Mouse (Mus musculus): ENCODE measurements at regions not wholly inside any gene's neighbourhood (a gene's known extent, or its start where the extent isn't known, plus 50 kb on each side); places are given as distances from the start of the nearest gene placed in this dataset.

DNA sequence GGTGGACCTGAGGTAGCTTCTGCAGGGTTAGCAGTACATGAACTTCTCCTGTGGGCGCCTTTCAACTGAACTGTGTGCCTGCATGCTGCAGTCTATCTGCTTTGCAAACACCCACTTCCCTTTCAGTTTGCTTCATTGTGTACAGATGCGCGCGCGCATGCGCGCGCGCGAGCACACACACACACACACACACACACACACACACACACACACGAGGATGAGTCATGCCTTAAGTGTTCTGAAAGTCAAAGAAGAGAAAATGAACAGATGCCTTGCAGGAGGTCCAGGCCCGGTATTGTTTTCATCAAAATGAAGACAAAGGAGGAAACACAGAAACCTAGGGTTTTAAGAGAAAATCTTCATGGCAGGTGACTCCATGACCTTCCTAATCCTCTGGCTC, 124.3 kb downstream of the Asb1 start:
- Histone ChIP-seq H3K4me1 (ENCODE audit: control insufficient read depth, insufficient read depth, low read length) (no peaks in the 10 kb centered on the region), H3K9ac (ENCODE audit: low read length) (no peak overlapping the region), H3K4me2 (ENCODE audit: low read depth, low read length) (no peak overlapping the region), H3K9me3 (replicated peaks; ENCODE audit: control insufficient read depth, low read length) (no peaks in the 10 kb centered on the region), H3K4me3 (ENCODE audit: low read length) (no peak overlapping the region), H3K36me3 (ENCODE audit: control insufficient read depth, insufficient read depth) (no peaks in the 10 kb centered on the region), H3K27me3 (ENCODE audit: control insufficient read depth, insufficient read depth, low read length) (no peaks in the 10 kb centered on the region; the same call in 1 of the 2 replicates), H3K27ac (ENCODE audit: low read length) (no peak overlapping the region)
- no peak for ATAC-seq (replicated peaks; ENCODE audit: extremely low read depth, insufficient read depth, low FRiP score)
- WGBS, result 81% methylated on average over 7 of the region's 12 CpGs

DNA sequence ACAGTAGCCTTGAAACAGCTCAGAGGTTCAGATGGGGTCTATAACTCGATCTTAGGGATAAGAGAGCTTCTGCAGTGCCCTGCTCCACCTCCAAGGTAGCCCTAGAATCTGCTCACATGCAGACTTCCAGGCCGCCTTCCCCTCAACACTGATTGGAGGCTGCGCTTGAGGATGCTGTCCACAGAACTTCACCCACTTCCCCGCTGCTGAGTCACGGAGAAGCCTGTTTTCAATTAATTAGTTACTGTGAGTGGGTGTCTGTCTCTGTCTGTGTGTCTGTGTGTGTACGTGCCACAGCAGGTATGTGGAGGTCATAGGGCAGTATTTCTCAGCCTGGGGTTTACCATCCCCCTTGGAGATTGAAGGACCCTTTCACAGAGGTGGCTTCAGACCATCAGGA, 128.2 kb downstream of the Asb1 start:
- no peak overlapping the region for H3K4me3 ChIP-seq (ENCODE audit: low read length)
- H3K9ac ChIP-seq (ENCODE audit: low read length), result no peak overlapping the region
- no peak overlapping the region for H3K4me2 ChIP-seq (ENCODE audit: low read depth, low read length)
- H3K27me3 ChIP-seq (ENCODE audit: control insufficient read depth, insufficient read depth, low read length), result no peaks in the 10 kb centered on the region; the same call in 1 of the 2 replicates
- no peak overlapping the region for H3K27ac ChIP-seq (ENCODE audit: low read length)
- no peaks in the 10 kb centered on the region for H3K9me3 ChIP-seq (replicated peaks; ENCODE audit: control insufficient read depth, low read length)
- no peaks in the 10 kb centered on the region for H3K36me3 ChIP-seq (ENCODE audit: control insufficient read depth, insufficient read depth)
- 63% methylated on average over 6 of the region's 6 CpGs for WGBS
- H3K4me1 ChIP-seq (ENCODE audit: control insufficient read depth, insufficient read depth, low read length), result no peaks in the 10 kb centered on the region
- no peak for ATAC-seq (replicated peaks; ENCODE audit: extremely low read depth, insufficient read depth, low FRiP score)

DNA sequence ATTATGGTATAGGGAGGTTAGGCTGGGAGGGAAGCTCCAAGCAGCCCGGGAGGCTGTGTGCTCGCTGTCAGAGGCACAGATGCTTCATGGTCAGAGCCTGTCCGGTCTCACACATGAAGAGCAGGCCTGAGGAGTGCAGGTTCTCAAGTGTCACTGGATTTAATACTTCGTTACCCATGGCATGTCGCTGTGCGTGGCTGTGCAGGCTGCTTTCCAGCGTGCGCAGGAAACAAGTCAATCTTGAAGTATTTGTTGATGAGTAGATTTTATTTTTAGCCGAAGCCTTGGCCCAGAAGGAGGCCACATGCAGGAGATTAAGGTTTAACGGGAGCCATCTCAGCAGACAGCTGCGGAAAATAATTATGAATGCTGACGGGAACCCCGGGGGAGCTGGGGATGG, 130.3 kb upstream of the Twist2 start:
- Histone ChIP-seq H3K9ac (ENCODE audit: low read length) (no peak overlapping the region), H3K9me3 (replicated peaks; ENCODE audit: control insufficient read depth, low read length) (no peaks in the 10 kb centered on the region), H3K4me3 (ENCODE audit: low read length) (no peak overlapping the region), H3K36me3 (ENCODE audit: control insufficient read depth, insufficient read depth) (no peaks in the 10 kb centered on the region), H3K4me1 (ENCODE audit: control insufficient read depth, insufficient read depth, low read length) (no peaks in the 10 kb centered on the region), H3K27ac (ENCODE audit: low read length) (no peak overlapping the region), H3K4me2 (ENCODE audit: low read depth, low read length) (no peak overlapping the region), H3K27me3 (ENCODE audit: control insufficient read depth, insufficient read depth, low read length) (no peaks in the 10 kb centered on the region; the same call in 1 of the 2 replicates)
- 44% methylated on average over 13 of the region's 13 CpGs for WGBS
- ATAC-seq (replicated peaks; ENCODE audit: extremely low read depth, insufficient read depth, low FRiP score), result no peak

DNA sequence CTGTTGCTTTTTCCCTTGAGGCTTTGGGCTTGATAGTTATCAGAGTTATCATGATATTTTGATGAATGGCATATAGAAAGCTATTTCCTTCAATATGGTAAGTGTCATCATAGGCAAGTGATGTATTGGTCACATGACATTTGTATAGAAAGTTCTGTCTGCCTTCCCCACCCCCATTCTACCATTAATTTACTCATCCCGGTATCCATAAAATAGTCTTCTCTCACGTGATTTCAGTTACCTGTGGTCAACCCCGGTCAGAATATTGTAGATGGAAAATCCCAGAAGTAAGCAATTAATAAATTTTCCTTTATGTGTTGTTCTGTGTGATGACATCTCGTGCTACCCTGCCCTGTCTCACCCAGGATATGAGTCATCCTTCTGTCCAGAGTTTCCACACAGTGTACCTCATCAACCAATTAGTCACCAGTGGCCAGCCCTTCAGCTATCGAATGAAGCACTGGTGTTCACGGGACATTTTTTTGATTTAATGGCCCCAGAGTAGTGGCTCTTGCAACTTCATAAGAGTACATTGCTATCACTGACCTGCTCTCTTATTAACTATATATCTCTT, 127.1 kb upstream of the Twist2 start:
- 80% methylated on average over 6 of the region's 6 CpGs for WGBS
- Histone ChIP-seq H3K9me3 (replicated peaks; ENCODE audit: control insufficient read depth, low read length) (no peaks in the 10 kb centered on the region), H3K4me2 (ENCODE audit: low read depth, low read length) (no peak overlapping the region), H3K4me3 (ENCODE audit: low read length) (no peak overlapping the region), H3K27me3 (ENCODE audit: control insufficient read depth, insufficient read depth, low read length) (no peaks in the 10 kb centered on the region; the same call in 1 of the 2 replicates), H3K27ac (ENCODE audit: low read length) (no peak overlapping the region), H3K4me1 (ENCODE audit: control insufficient read depth, insufficient read depth, low read length) (no peaks in the 10 kb centered on the region), H3K9ac (ENCODE audit: low read length) (no peak overlapping the region), H3K36me3 (ENCODE audit: control insufficient read depth, insufficient read depth) (no peaks in the 10 kb centered on the region)
- no peak for ATAC-seq (replicated peaks; ENCODE audit: extremely low read depth, insufficient read depth, low FRiP score)

DNA sequence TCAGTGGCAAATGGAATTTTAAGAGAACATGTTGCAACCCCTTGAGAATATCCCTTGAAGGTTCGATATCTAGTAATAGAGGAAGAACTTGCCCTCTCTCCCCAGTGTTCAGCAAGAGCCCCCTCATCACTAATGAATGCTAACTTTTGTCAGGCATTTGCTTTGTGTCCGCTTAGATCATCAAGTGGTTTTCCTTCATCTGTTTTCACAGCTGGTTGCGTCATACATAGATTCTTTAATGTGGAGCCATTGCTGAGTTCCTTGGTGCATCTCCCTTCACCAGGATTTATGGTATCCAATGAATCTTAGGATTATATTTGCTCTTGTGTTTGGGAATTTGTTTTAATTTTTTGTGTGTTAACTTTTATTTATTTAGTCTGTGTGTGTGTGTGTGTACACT, 124.2 kb upstream of the Twist2 start:
- no peak overlapping the region for H3K4me2 ChIP-seq (ENCODE audit: low read depth, low read length)
- H3K4me1 ChIP-seq (ENCODE audit: control insufficient read depth, insufficient read depth, low read length), result no peaks in the 10 kb centered on the region
- no peaks in the 10 kb centered on the region for H3K36me3 ChIP-seq (ENCODE audit: control insufficient read depth, insufficient read depth)
- ATAC-seq (replicated peaks; ENCODE audit: extremely low read depth, insufficient read depth, low FRiP score), result no peak
- no peak overlapping the region for H3K27ac ChIP-seq (ENCODE audit: low read length)
- no peaks in the 10 kb centered on the region for H3K9me3 ChIP-seq (replicated peaks; ENCODE audit: control insufficient read depth, low read length)
- no peak overlapping the region for H3K4me3 ChIP-seq (ENCODE audit: low read length)
- H3K9ac ChIP-seq (ENCODE audit: low read length), result no peak overlapping the region
- WGBS, result 55% methylated on average over 3 of the region's 3 CpGs
- H3K27me3 ChIP-seq (ENCODE audit: control insufficient read depth, insufficient read depth, low read length), result no peaks in the 10 kb centered on the region

DNA sequence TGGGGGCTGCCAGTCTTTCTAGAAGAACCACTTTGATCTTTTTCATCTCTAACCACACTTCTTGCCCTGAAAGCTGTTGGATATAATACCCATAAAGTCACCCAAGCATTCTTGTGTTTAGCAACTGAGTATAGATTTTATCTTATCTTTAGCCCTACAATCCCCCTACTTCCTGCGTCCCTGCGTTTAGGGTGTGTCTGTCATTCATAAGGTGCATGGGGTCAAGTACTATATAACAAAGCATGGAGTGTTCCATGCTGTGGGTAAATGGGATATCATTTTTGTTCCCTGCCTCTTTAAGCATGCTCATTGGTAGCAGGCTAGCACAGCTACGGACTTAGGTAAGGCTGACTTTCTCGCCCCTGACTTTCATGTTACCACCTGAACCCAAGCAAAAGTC, 122.5 kb upstream of the Twist2 start:
- ATAC-seq (replicated peaks; ENCODE audit: extremely low read depth, insufficient read depth, low FRiP score), result no peak
- Histone ChIP-seq H3K27me3 (ENCODE audit: control insufficient read depth, insufficient read depth, low read length) (no peaks in the 10 kb centered on the region), H3K4me1 (ENCODE audit: control insufficient read depth, insufficient read depth, low read length) (no peaks in the 10 kb centered on the region), H3K9me3 (replicated peaks; ENCODE audit: control insufficient read depth, low read length) (no peaks in the 10 kb centered on the region), H3K27ac (ENCODE audit: low read length) (no peak overlapping the region), H3K4me2 (ENCODE audit: low read depth, low read length) (no peak overlapping the region), H3K4me3 (ENCODE audit: low read length) (no peak overlapping the region), H3K36me3 (ENCODE audit: control insufficient read depth, insufficient read depth) (no peaks in the 10 kb centered on the region), H3K9ac (ENCODE audit: low read length) (no peak overlapping the region)
- 48% methylated on average over 4 of the region's 4 CpGs for WGBS

DNA sequence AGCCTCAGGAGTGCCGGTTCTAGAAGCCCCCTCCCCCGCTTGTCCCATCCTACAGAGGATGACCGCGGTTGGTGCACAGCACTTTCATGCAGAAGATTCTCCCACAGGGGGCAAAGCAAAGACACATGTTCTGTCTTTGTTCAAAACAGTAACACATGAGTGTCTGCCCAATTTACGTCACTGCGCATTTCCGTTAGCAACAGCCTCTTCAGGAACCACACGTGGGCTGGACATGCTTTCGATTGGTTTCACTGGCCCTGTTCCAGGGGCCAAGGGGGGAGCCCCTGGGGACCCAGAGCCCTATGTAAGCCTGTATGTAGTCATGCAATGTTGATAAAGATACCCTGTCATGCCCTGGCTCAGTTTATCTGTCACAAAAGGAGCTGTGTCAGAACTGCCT, 116.2 kb upstream of the Twist2 start:
- no peaks in the 10 kb centered on the region for H3K9me3 ChIP-seq (replicated peaks; ENCODE audit: control insufficient read depth, low read length)
- H3K4me3 ChIP-seq (ENCODE audit: low read length), result no peak overlapping the region
- H3K4me1 ChIP-seq (ENCODE audit: control insufficient read depth, insufficient read depth, low read length), result no peaks in the 10 kb centered on the region
- ATAC-seq (replicated peaks; ENCODE audit: extremely low read depth, insufficient read depth, low FRiP score), result no peak
- 73% methylated on average over 9 of the region's 9 CpGs for WGBS
- H3K27me3 ChIP-seq (ENCODE audit: control insufficient read depth, insufficient read depth, low read length), result no peaks in the 10 kb centered on the region
- no peak overlapping the region for H3K9ac ChIP-seq (ENCODE audit: low read length)
- H3K27ac ChIP-seq (ENCODE audit: low read length), result no peak overlapping the region
- H3K36me3 ChIP-seq (ENCODE audit: control insufficient read depth, insufficient read depth), result no peaks in the 10 kb centered on the region
- no peak overlapping the region for H3K4me2 ChIP-seq (ENCODE audit: low read depth, low read length)

DNA sequence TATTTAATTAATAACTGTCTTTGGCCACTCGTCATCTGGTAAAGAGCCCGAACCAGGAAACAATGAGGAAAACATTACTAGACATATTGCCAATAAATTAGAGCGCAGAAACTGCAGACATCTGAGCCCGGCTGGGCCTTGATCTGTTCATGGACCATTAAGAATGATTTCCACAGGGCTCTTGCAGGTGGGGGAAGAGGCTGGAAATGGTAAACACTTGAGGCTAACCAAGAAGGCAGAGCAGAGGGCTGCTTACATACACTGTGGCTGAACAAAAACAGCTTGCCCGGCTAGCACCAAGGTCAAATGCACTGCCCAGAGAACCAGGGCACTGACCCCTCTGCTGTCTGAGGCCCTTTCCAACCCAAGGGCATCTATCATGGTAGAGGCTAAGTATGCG, 115.5 kb upstream of the Twist2 start:
- Histone ChIP-seq H3K9ac (ENCODE audit: low read length) (no peak overlapping the region), H3K4me2 (ENCODE audit: low read depth, low read length) (no peak overlapping the region), H3K27me3 (ENCODE audit: control insufficient read depth, insufficient read depth, low read length) (no peaks in the 10 kb centered on the region), H3K27ac (ENCODE audit: low read length) (no peak overlapping the region), H3K36me3 (ENCODE audit: control insufficient read depth, insufficient read depth) (no peaks in the 10 kb centered on the region), H3K4me1 (ENCODE audit: control insufficient read depth, insufficient read depth, low read length) (no peaks in the 10 kb centered on the region), H3K9me3 (replicated peaks; ENCODE audit: control insufficient read depth, low read length) (no peaks in the 10 kb centered on the region), H3K4me3 (ENCODE audit: low read length) (no peak overlapping the region)
- ATAC-seq (replicated peaks; ENCODE audit: extremely low read depth, insufficient read depth, low FRiP score), result no peak
- WGBS, result 77% methylated on average over 6 of the region's 6 CpGs

DNA sequence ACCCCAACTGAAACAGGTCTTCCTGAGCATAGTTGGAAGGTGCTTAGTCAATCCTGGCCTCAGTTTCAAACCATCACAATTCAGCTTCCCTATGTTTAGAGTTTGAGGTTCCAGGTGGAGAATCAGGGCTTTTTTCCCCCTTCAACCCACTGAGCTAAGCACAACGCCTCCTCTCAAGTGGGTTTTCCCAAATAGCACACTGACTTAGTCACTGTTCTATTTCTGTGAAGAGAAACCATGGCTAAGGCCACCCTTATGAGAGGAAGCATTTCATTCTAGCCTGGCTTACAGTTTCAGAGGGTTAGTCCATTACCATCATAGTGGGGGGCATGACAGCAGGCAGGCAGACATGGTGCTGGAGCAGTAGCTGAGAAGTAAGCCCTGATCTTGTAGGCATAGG, 109.7 kb upstream of the Twist2 start:
- H3K4me2 ChIP-seq (ENCODE audit: low read depth, low read length), result no peak overlapping the region
- 0 out of 2 replicates have a peak, but pooled peaks cover 3% of the 10 kb centered on the region for H3K9me3 ChIP-seq (replicated peaks; ENCODE audit: control insufficient read depth, low read length)
- no peak overlapping the region for H3K27ac ChIP-seq (ENCODE audit: low read length)
- no peak overlapping the region for H3K9ac ChIP-seq (ENCODE audit: low read length)
- no peaks in the 10 kb centered on the region for H3K36me3 ChIP-seq (ENCODE audit: control insufficient read depth, insufficient read depth)
- no peak for ATAC-seq (replicated peaks; ENCODE audit: extremely low read depth, insufficient read depth, low FRiP score)
- no peaks in the 10 kb centered on the region for H3K4me1 ChIP-seq (ENCODE audit: control insufficient read depth, insufficient read depth, low read length)
- H3K27me3 ChIP-seq (ENCODE audit: control insufficient read depth, insufficient read depth, low read length), result no peaks in the 10 kb centered on the region; the same call in 1 of the 2 replicates
- WGBS, result 61% methylated on average over 1 of the region's 1 CpGs
- no peak overlapping the region for H3K4me3 ChIP-seq (ENCODE audit: low read length)
